8 mouse cellular contexts compared by ENCODE assay signal in genomic region chr1:190944109-190944760, GRCm38 (mm10). TPM values are rescaled to one million over a fixed set of nuclear protein-coding genes. Genes with fewer than 3 reads are reported as not detected.
DNase-seq lines count a peak whose midpoint lies in the region; TF ChIP-seq lines count a peak whose summit lies in the region.

No protein-coding gene starts in this region.

- no peak for TF ChIP-seq POLR2A in bone marrow, adult 2 months (IDR thresholded peaks at IDR 0.05; ENCODE audit: borderline replicate concordance, control insufficient read depth, low read depth, low read length)
- no peak for TF ChIP-seq POLR2A in embryonic fibroblast, embryonic 13.5 days (IDR thresholded peaks at IDR 0.05; ENCODE audit: low read depth, low read length)
- TF ChIP-seq POLR2A in lung, adult 2 months (IDR thresholded peaks at IDR 0.05; ENCODE audit: borderline replicate concordance, extremely low read depth, low read depth, low read length) = no peak

- H3K27ac ChIP-seq in bone marrow, adult 2 months (ENCODE audit: control insufficient read depth, insufficient read depth, low read depth, low read length, poor library complexity) = no peak overlapping the region
- H3K27ac ChIP-seq in embryonic fibroblast, embryonic 13.5 days (ENCODE audit: insufficient read depth, low read length) = no peak overlapping the region

- 55% methylated on average over 6 of the region's 6 CpGs for WGBS in bone marrow, adult 2 months
- 50% methylated on average over 6 of the region's 6 CpGs for WGBS in lung, adult 2 months

- TF ChIP-seq CTCF in bone marrow, adult 2 months (IDR thresholded peaks at IDR 0.05; ENCODE audit: control insufficient read depth, insufficient read depth, low read length) = peak; percentile 82
- peak; percentile 87 for TF ChIP-seq CTCF in embryonic fibroblast, embryonic 13.5 days (IDR thresholded peaks at IDR 0.05; ENCODE audit: borderline replicate concordance, insufficient read depth, low read length)
- peak; percentile 89 for TF ChIP-seq CTCF in lung, adult 2 months (IDR thresholded peaks at IDR 0.05; ENCODE audit: insufficient read depth, low read length)

- H3K4me1 ChIP-seq in bone marrow, adult 2 months (ENCODE audit: control insufficient read depth, insufficient read depth, low read length) = no peaks in the 10 kb centered on the region
- no peaks in the 10 kb centered on the region for H3K4me1 ChIP-seq in embryonic fibroblast, embryonic 13.5 days (ENCODE audit: control insufficient read depth, insufficient read depth, low read length)
- no peaks in the 10 kb centered on the region for H3K4me1 ChIP-seq in lung, adult 2 months (ENCODE audit: control insufficient read depth, insufficient read depth, low read length)

- intact Hi-C loops in heart, postnatal 10 days (cut with DNase I) = loop anchor here (1.0 to 5.0 kb wide), 5 partner anchors 48 to 333 kb away; no protein-coding TSS in a partner anchor

- peak; percentile 27 to 53 for DNase-seq in CD8-positive naive resting alpha-beta T cell, adult 2 months (ENCODE audit: low read depth in 2 of 2, low spot score in 2 of 2)
- DNase-seq in heart, postnatal 10 days = peak; percentile 84 to 89
- DNase-seq in layer of hippocampus, adult 11-12 months (ENCODE audit: low spot score) = peak; percentile 76
- peak; percentile 70 for DNase-seq in lung, adult 2 months
- DNase-seq in ovary, postnatal 14 days (ENCODE audit: low spot score) = peak; percentile 67
- DNase-seq in thymus, postnatal 14 days = peak; percentile 69

- H3K4me3 ChIP-seq in bone marrow, adult 2 months (replicated peaks; ENCODE audit: control insufficient read depth, low read depth, low read length) = no peak overlapping the region
- H3K4me3 ChIP-seq in embryonic fibroblast, embryonic 13.5 days (ENCODE audit: insufficient read depth, low read length) = no peak overlapping the region
- H3K4me3 ChIP-seq in lung, adult 2 months (replicated peaks; ENCODE audit: extremely low read depth, low read depth, low read length) = no peak overlapping the region

RNA-seq across cellular contexts. Expression of gene Angel2, which starts 19.3 kb away (rescaled TPM):
- polyA plus RNA-seq in bone marrow, adult 2 months (2011; ENCODE audit: insufficient read depth, insufficient read length, low replicate concordance, missing spikeins) = 14.3 and 28.3 TPM in 2 replicates
- polyA plus RNA-seq in embryonic fibroblast, embryonic 13.5 days (2011; ENCODE audit: insufficient read length, low read depth, missing spikeins) = 34.8 and 50.1 TPM in 2 replicates
- total RNA-seq in heart, postnatal 10 days (2021) = 10 to 100 TPM; 28.1 to 32.9 TPM
- polyA plus RNA-seq in lung, adult 2 months (2012; rRNA removed) = 19.9 and 22.7 TPM in 2 replicates

RNA-seq across cellular contexts. Expression of gene Rps6kc1, which starts 32.7 kb away (rescaled TPM):
- 4.9 and 8.9 TPM in 2 replicates for polyA plus RNA-seq in bone marrow, adult 2 months (2011; ENCODE audit: insufficient read depth, insufficient read length, low replicate concordance, missing spikeins)
- 25.0 and 28.7 TPM in 2 replicates for polyA plus RNA-seq in embryonic fibroblast, embryonic 13.5 days (2011; ENCODE audit: insufficient read length, low read depth, missing spikeins)
- total RNA-seq in heart, postnatal 10 days (2021) = 10 to 100 TPM; 22.2 to 23.1 TPM
- polyA plus RNA-seq in lung, adult 2 months (2012; rRNA removed) = 5.7 and 9.7 TPM in 2 replicates

RNA-seq across cellular contexts. Expression of gene Vash2, which starts 34.9 kb away (rescaled TPM):
- not detected in 2 replicates for polyA plus RNA-seq in bone marrow, adult 2 months (2011; ENCODE audit: insufficient read depth, insufficient read length, low replicate concordance, missing spikeins)
- 13.1 and 18.1 TPM in 2 replicates for polyA plus RNA-seq in embryonic fibroblast, embryonic 13.5 days (2011; ENCODE audit: insufficient read length, low read depth, missing spikeins)
- total RNA-seq in heart, postnatal 10 days (2021) = 1 to 10 TPM; 6.3 to 7.5 TPM
- polyA plus RNA-seq in lung, adult 2 months (2012; rRNA removed) = 0.51 and 1.5 TPM in 2 replicates
